Mouse (Mus musculus) common myeloid progenitor, adult 5-6 weeks (primary cell): ENCODE measurements at regions not wholly inside any gene's neighbourhood (a gene's known extent, or its start where the extent isn't known, plus 50 kb on each side); places are given as distances from the start of the nearest gene placed in this dataset.

Experiments
- ATAC-seq: replicated peaks from 2 replicates; pipeline ENCODE4 v1.8.0; 2016; ENCODE audit warnings: low read depth, mild to moderate bottlenecking, moderate TSS enrichment, inconsistent platforms; ENCODE audit not compliant: poor library complexity, severe bottlenecking

DNA sequence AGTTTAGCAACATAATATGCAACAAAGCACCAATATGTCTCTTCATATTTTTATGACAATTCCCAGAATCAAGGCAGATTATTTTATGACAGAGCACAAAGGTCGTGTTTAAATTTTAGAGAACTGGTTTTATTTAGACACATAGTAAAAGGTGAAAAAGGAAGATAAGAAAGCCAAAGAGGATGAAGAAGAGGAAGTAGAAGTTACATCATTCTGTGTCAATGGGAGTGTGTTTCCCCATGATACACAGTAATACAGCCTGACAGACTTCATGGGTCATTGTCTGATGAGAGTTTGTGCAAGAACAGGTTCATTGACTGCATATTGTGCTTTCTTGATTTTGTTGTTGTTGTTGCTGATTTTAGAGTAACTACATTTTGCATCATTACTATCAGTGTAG is 1053.7 kb upstream of the Adgrl3 start:
- ATAC-seq, result peak; percentile 97

DNA sequence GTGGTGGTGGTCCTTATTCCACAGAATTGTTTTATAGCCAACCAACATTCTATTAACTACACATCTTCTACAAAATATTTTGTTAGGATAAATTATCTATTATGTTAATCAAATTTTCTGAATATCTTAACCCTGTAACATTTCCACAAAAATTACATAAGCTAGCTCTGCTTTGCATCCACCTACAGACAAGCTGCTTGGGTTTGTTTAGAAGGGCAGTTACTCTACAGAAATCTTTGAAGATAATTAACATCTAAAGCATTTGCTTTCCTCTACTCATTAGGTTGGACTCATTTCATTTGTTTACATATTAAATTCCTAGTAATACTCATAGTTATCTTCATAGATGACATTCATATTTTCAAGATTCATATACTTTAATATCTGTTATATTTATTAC is 1014.5 kb upstream of the Adgrl3 start:
- no peak for ATAC-seq

DNA sequence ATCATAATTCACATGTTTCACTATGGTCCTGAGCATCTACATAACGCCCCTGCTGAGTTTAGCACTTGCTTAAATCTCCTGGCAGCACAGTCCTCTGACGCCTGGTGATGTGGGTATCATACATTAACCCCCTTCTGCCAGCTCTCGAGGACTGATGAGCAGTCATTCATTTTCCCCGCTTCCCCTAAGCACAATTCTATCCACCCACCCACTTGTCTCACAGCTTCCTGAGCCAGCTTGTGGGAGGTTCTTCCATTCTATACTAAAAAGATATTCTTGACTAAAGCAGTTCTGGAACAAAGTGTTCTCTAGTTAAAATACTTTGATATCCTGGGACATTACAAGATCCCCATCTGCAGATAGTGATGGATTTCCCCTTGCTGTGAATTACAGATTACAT is 981.1 kb upstream of the Adgrl3 start:
- no peak for ATAC-seq

DNA sequence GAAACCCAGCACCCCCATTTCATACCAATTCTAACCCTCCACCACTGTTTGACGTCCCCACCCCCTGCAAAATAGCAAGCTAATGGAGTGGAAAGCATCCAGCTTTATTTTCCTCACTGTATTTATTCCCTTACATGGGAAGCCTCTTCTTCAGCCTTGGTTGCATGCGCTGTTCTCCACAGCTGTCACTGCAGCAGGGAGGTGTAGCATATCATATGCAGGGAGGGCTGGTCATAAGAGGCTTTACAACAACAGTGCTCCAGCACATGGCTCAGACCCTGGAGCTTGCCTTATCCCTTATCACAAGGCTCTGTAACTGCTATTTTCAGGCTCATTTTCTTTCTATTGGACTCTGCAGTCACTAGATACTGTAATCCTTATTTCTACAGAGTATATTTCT is 980.5 kb upstream of the Adgrl3 start:
- ATAC-seq, result no peak
